Mouse (Mus musculus) C3H10T1/2 (cell line): ENCODE data around the gene Gm6871. TPM values are rescaled to one million over a fixed set of nuclear protein-coding genes. Genes with fewer than 3 reads are reported as not detected.

Source experiments
- polyA plus RNA-seq, 2 experiments: library from polyadenylated mRNA; unstranded; fragments of >200 nt; fragmentation: generic; extraction: Trizol; gene quantifications; one replicate each; pipeline ENCODE4 v1.2.1; 2012; ENCODE audit warnings: missing spikeins in 2 of 2

The Gm6871 gene
- polyA plus RNA-seq = under 1 TPM in 1 of 2 experiments, not detected in 1; 0.06 TPM

GRCm38 (mm10) chr7:41573562-41573961, at the start of gene Gm6871:
Gene Gm6871, minus strand, starts transcription at chr7:41573662.

GRCm38 (mm10) chr7:41599034-41599813, 25.8 kb upstream of the Gm6871 start, which contains the start of gene 2610021A01Rik:
Gene 2610021A01Rik, plus strand, starts transcription at chr7:41599230.

DNA sequence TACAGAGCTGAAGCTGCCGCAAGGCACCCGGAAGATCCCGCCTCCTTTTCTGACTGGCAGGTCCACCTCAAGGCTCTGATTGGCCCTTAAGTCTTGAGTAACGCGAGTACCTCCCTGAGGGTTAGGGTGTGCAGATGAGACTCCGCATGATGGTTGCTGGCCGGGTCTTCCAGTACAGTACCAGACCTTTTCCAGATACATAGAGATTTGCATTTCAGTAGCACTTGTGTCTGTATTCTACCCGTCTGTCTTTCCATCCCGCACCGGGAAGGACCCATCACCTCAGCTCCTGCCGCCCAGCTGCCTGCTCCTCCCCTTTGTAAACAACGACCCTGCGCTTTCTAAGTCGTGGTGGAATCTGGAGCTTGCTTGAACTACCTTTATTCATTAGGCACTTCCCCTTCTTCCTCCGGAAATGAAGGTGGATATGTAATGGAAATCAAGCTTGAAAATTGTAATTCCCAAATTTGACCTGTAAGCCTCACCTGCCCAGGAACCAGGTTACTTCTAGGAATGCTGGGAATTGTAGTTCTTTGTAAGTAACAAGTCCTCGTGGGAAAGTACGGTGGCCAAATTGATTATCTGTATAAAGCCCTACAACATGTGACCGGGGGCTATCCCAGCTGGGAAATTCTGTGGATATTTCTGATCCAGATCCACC, 73.9 kb downstream of the Gm6871 start, which contains the start of the genes Gm20449 and AW146154:
Gene Gm20449, minus strand, starts transcription at position 29 of the 661 bp plus-strand sequence.
Gene AW146154, minus strand, starts transcription at position 502 of the 661 bp plus-strand sequence.

Other genes with a start within 250 kb of the Gm6871 start
- 1 to 10 TPM in 1 of 2 experiments, under 1 TPM in 1; 0.18 to 2.0 TPM for gene AI987944, start 180.3 kb downstream of the Gm6871 start, polyA plus RNA-seq
- under 1 TPM in 1 of 2 experiments, not detected in 1; 0.02 TPM for gene Vmn2r57, start 125.0 kb downstream of the Gm6871 start, polyA plus RNA-seq
- under 1 TPM in 1 of 2 experiments, not detected in 1; 0.02 TPM for gene Gm20449, start 74.2 kb downstream of the Gm6871 start, polyA plus RNA-seq
- gene AW146154, start 73.8 kb downstream of the Gm6871 start, polyA plus RNA-seq = under 1 TPM; 0.12 to 0.83 TPM
- under 1 TPM; 0.11 to 0.34 TPM for gene 2610021A01Rik, start 25.6 kb upstream of the Gm6871 start, polyA plus RNA-seq
- 1 to 10 TPM in 1 of 2 experiments, under 1 TPM in 1; 0.15 to 1.8 TPM for gene Zfp788, start 59.5 kb upstream of the Gm6871 start, polyA plus RNA-seq